ENCODE assay signal across 11 mouse cellular contexts in genomic region chr13:46572648-46573163, GRCm38 (mm10).
A peak's percentile ranks its signal among the peaks of the same experiment; 100 is the strongest.
DNase-seq lines count a peak whose midpoint lies in the region; ATAC-seq and TF ChIP-seq lines count a peak whose summit lies in the region.
"Had no signal": no experiment of that assay in that cellular context is flagged by ENCODE, and none has a peak within 500 bp of the region (broad histone marks: within the 10 kb centered on the region; RNA-seq: fewer than 3 reads in every experiment).

No protein-coding gene starts in this region.

- H3K27ac ChIP-seq in heart, adult 2 months = peak overlapping the region; percentile 84
- H3K27ac ChIP-seq in lung, postnatal 0 days (ENCODE audit: low read length) = no peak overlapping the region
- peak overlapping the region; percentile 99 for H3K27ac ChIP-seq in heart, embryonic 13.5 days (replicated peaks)
- H3K27ac ChIP-seq in small intestine, adult 2 months (ENCODE audit: insufficient read depth, low read depth, low read length) = 0 out of 2 replicates have a peak overlapping the region, but pooled peaks have one; percentile 1

- intact Hi-C loops in heart, adult 2 months (cut with DNase I) = loop anchor here (5.0 kb wide), 1 partner anchor 150 kb away; no protein-coding TSS in a partner anchor
- intact Hi-C loops in heart, postnatal 25 days (cut with DNase I) = loop anchor here (5.0 kb wide), 2 partner anchors 70 to 150 kb away; partner anchors contain the start of gene Cap2

- H3K9me3 ChIP-seq in lung, postnatal 0 days (ENCODE audit: low read length) = no peaks in the 10 kb centered on the region
- no peaks in the 10 kb centered on the region for H3K9me3 ChIP-seq in heart, embryonic 13.5 days

- DNase-seq in heart, adult 2 months = no peak
- no peak for DNase-seq in heart, postnatal 25 days (ENCODE audit: low spot score)
- DNase-seq in lung, postnatal 0 days (ENCODE audit: low spot score) = peak; percentile 9
- DNase-seq in lung, postnatal 4 days = no peak
- no peak for DNase-seq in frontal cortex, postnatal 36 days (ENCODE audit: low spot score in 2 of 2)
- DNase-seq: adrenal gland, postnatal 25 days; kidney, postnatal 25 days had no signal

- no peaks in the 10 kb centered on the region for H3K27me3 ChIP-seq in heart, adult 2 months (ENCODE audit: control insufficient read depth, insufficient read depth, low read length)
- H3K27me3 ChIP-seq in lung, postnatal 0 days (replicated peaks; ENCODE audit: insufficient read depth, low read length) = no peaks in the 10 kb centered on the region
- H3K27me3 ChIP-seq in heart, embryonic 13.5 days (replicated peaks) = peaks cover 13% of the 10 kb centered on the region
- no peaks in the 10 kb centered on the region for H3K27me3 ChIP-seq in small intestine, adult 2 months (ENCODE audit: control insufficient read depth, insufficient read depth, low read length)

- no peak for TF ChIP-seq CTCF in heart, adult 2 months (IDR thresholded peaks at IDR 0.05)
- no peak for TF ChIP-seq CTCF in lung, postnatal 0 days (IDR thresholded peaks at IDR 0.05)
- no peak for TF ChIP-seq CTCF in small intestine, adult 2 months (IDR thresholded peaks at IDR 0.05; ENCODE audit: extremely low read depth, insufficient read length, insufficient replicate concordance, low read depth, low read length)

- H3K36me3 ChIP-seq in heart, adult 2 months (ENCODE audit: control insufficient read depth, insufficient read depth, low read length) = no peaks in the 10 kb centered on the region; the same call in 1 of the 2 replicates
- no peaks in the 10 kb centered on the region for H3K36me3 ChIP-seq in lung, postnatal 0 days (ENCODE audit: insufficient read depth, low read length)
- H3K36me3 ChIP-seq in heart, embryonic 13.5 days = no peaks in the 10 kb centered on the region
- no peaks in the 10 kb centered on the region for H3K36me3 ChIP-seq in small intestine, adult 2 months (ENCODE audit: control insufficient read depth, insufficient read depth, low read length)

- no peak overlapping the region for H3K4me3 ChIP-seq in heart, adult 2 months
- no peak overlapping the region; the same call in 1 of the 2 replicates for H3K4me3 ChIP-seq in lung, postnatal 0 days (ENCODE audit: low read depth, low read length)
- no peak overlapping the region for H3K4me3 ChIP-seq in heart, embryonic 13.5 days
- H3K4me3 ChIP-seq in small intestine, adult 2 months (ENCODE audit: low read depth, low read length) = no peak overlapping the region

- no peak for TF ChIP-seq EP300 in heart, adult 2 months (IDR thresholded peaks at IDR 0.05; ENCODE audit: insufficient read depth, low read depth, low read length)
- TF ChIP-seq EP300 in lung, postnatal 0 days (IDR thresholded peaks at IDR 0.05) = no peak

- H3K4me2 ChIP-seq in lung, postnatal 0 days (replicated peaks; ENCODE audit: low read depth, low read length) = peak overlapping the region; percentile 31; the same call in 1 of the 2 replicates
- peak overlapping the region; percentile 64 for H3K4me2 ChIP-seq in heart, embryonic 13.5 days

- 0 out of 2 replicates have a peak overlapping the region, but pooled peaks have one; percentile 38 for H3K9ac ChIP-seq in heart, adult 2 months (ENCODE audit: low read depth, low read length)
- H3K9ac ChIP-seq in lung, postnatal 0 days (replicated peaks; ENCODE audit: low read depth) = no peak overlapping the region
- peak overlapping the region; percentile 70 for H3K9ac ChIP-seq in heart, embryonic 13.5 days

- TF ChIP-seq POLR2A in heart, adult 2 months (IDR thresholded peaks at IDR 0.05; ENCODE audit: insufficient read depth, low read depth, low read length) = no peak
- TF ChIP-seq POLR2A in small intestine, adult 2 months (IDR thresholded peaks at IDR 0.05; ENCODE audit: low read depth, low read length) = no peak

- ATAC-seq in lung, postnatal 0 days = no peak
- no peak for ATAC-seq in heart, embryonic 13.5 days (ENCODE audit: extremely low read depth, insufficient number of reproducible peaks, low FRiP score, low TSS enrichment)
- ATAC-seq in erythroblast, adult 5-6 weeks (replicated peaks; ENCODE audit: low FRiP score, poor library complexity, severe bottlenecking) = no peak
- ATAC-seq: CD4-positive, CD25-positive, alpha-beta regulatory T cell, adult 4 months had no signal

- peaks cover 8% of the 10 kb centered on the region for H3K4me1 ChIP-seq in heart, adult 2 months (ENCODE audit: control insufficient read depth, insufficient read depth, low read length)
- H3K4me1 ChIP-seq in lung, postnatal 0 days (ENCODE audit: insufficient read depth, low read depth, low read length) = no peaks in the 10 kb centered on the region
- peaks cover 41% of the 10 kb centered on the region for H3K4me1 ChIP-seq in heart, embryonic 13.5 days
- H3K4me1 ChIP-seq in small intestine, adult 2 months (ENCODE audit: control insufficient read depth, insufficient read depth, insufficient read length, low read length) = no peaks in the 10 kb centered on the region; the same call in 1 of the 2 replicates

- 34% methylated on average over 9 of the region's 9 CpGs for WGBS in heart, adult 2 months
- 16% methylated on average over 9 of the region's 9 CpGs for WGBS in lung, postnatal 0 days
- WGBS in heart, embryonic 13.5 days = 32% methylated on average over 9 of the region's 9 CpGs
- WGBS in small intestine, adult 2 months = 61% methylated on average over 9 of the region's 9 CpGs

- no peaks in the 10 kb centered on the region; the same call in 1 of the 2 replicates for H3K79me2 ChIP-seq in heart, adult 2 months (replicated peaks; ENCODE audit: control insufficient read depth, insufficient read depth, low read length)
